Mouse (Mus musculus) forebrain, embryonic 11.5 days (tissue): ENCODE results near the gene Defb15. TPM values are rescaled to one million over a fixed set of nuclear protein-coding genes. Genes with fewer than 3 reads are reported as not detected.

Source experiments
- ATAC-seq: fragments of 200-750 bp; cut with Nextera tagmentation; replicated peaks from 2 replicates; pipeline ENCODE4 v1.8.0; 2017; ENCODE audit warnings: moderate TSS enrichment; ENCODE audit not compliant: low FRiP score
- DNase-seq: peaks from one replicate; pipeline ENCODE4 v3.0.0-alpha.2; 2017; ENCODE audit warnings: low spot score
- H3K27ac ChIP-seq: fragments of 300-500 bp; sonication (generic); 2 replicates; pipeline ENCODE4 v1.5.1; 2014; ENCODE audit warnings: low read depth, low read length
- H3K27me3 ChIP-seq: fragments of 300-500 bp; sonication (generic); 2 replicates; pipeline ENCODE4 v1.6.1; 2014; ENCODE audit warnings: mild to moderate bottlenecking, low read length, mixed read lengths; ENCODE audit not compliant: control insufficient read depth, insufficient read depth
- H3K36me3 ChIP-seq: fragments of 300-500 bp; sonication (generic); 2 replicates; pipeline ENCODE4 v1.6.1; 2014; ENCODE audit warnings: mild to moderate bottlenecking, low read length, moderate library complexity, mixed read lengths; ENCODE audit not compliant: control insufficient read depth, insufficient read depth
- H3K4me1 ChIP-seq: fragments of 300-500 bp; sonication (generic); replicated peaks from 2 replicates; pipeline ENCODE4 v1.6.1; 2014; ENCODE audit warnings: low read length, mixed read lengths; ENCODE audit not compliant: control insufficient read depth, insufficient read depth
- H3K4me2 ChIP-seq: fragments of 300-500 bp; sonication (generic); 2 replicates; pipeline ENCODE4 v1.6.1; 2014; ENCODE audit warnings: low read depth, mild to moderate bottlenecking, low read length, moderate library complexity, mixed read lengths; ENCODE audit not compliant: severe bottlenecking
- H3K4me3 ChIP-seq: fragments of 300-500 bp; sonication (generic); 2 replicates; pipeline ENCODE4 v1.5.1; 2014; ENCODE audit warnings: low read depth, low read length
- H3K9ac ChIP-seq: fragments of 300-500 bp; sonication (generic); 2 replicates; pipeline ENCODE4 v1.6.1; 2014; ENCODE audit warnings: low read length
- H3K9me3 ChIP-seq: fragments of 300-500 bp; sonication (generic); 2 replicates; pipeline ENCODE4 v1.6.1; 2016; ENCODE audit warnings: low read length, mixed read lengths; ENCODE audit not compliant: control insufficient read depth
- WGBS: fragments of 180-500 bp; shearing (Covaris S2); extraction: QIAGEN DNeasy Blood & Tissue Kit; methylation state at CpG from one replicate; pipeline ENCODE4 v1.1.7; 2014; 5-methylcytosine and 5-hydroxymethylcytosine counted together
- polyA plus RNA-seq: library from polyadenylated mRNA; unstranded; fragments of >200 nt; fragmentation: Nextera tagmentation; extraction: Ambion mirVana; gene quantifications from 2 replicates; pipeline ENCODE4 v1.2.1, GENCODE M21; 2014

The Defb15 gene
- not detected in 2 replicates for polyA plus RNA-seq

GRCm38 (mm10) chr8:21932610-21933009 lies at the start of gene Defb15:
Defb15 (minus strand) TSS chr8:21932710.
- Histone ChIP-seq H3K4me1 (no peaks in the 10 kb centered on the region), H3K9ac (no peak within 1 kb of the TSS), H3K4me3 (no peak within 1 kb of the TSS), H3K4me2 (no peak within 1 kb of the TSS), H3K27ac (no peak within 1 kb of the TSS), H3K36me3 (no peaks in the 10 kb centered on the region), H3K27me3 (no peaks in the 10 kb centered on the region), H3K9me3 (no peaks in the 10 kb centered on the region)
- ATAC-seq (no peak), DNase-seq (no peak)
- WGBS: 89% methylated on average over 6 of the region's 6 CpGs

GRCm38 (mm10) chr8:21981664-21982337 lies 49.3 kb upstream of the Defb15 start:
- Histone ChIP-seq H3K27me3 (no peaks in the 10 kb centered on the region), H3K4me2 (no peak overlapping the region), H3K4me1 (0 out of 2 replicates have a peak, but pooled peaks cover 2% of the 10 kb centered on the region), H3K9me3 (no peaks in the 10 kb centered on the region), H3K36me3 (no peaks in the 10 kb centered on the region), H3K27ac (no peak overlapping the region), H3K4me3 (no peak overlapping the region), H3K9ac (no peak overlapping the region)
- WGBS: 67% methylated on average over 8 of the region's 8 CpGs
- ATAC-seq: no peak
- no peak for DNase-seq

GRCm38 (mm10) chr8:21978193-21978592 lies 45.7 kb upstream of the Defb15 start:
- ATAC-seq: no peak
- H3K27me3 ChIP-seq: no peaks in the 10 kb centered on the region
- no peak overlapping the region for H3K4me3 ChIP-seq
- H3K36me3 ChIP-seq: no peaks in the 10 kb centered on the region
- H3K4me1 ChIP-seq: 0 out of 2 replicates have a peak, but pooled peaks cover 2% of the 10 kb centered on the region
- no peak for DNase-seq
- no peak overlapping the region for H3K4me2 ChIP-seq
- no peak overlapping the region for H3K9ac ChIP-seq
- no peak overlapping the region for H3K27ac ChIP-seq
- no peaks in the 10 kb centered on the region for H3K9me3 ChIP-seq
- WGBS: 65% methylated on average over 4 of the region's 4 CpGs

GRCm38 (mm10) chr8:21969475-21969874 lies 37.0 kb upstream of the Defb15 start, which contains the start of gene Ccdc70:
Ccdc70 (plus strand) TSS chr8:21969775.
- H3K36me3 ChIP-seq: no peaks in the 10 kb centered on the region
- H3K4me1 ChIP-seq: no peaks in the 10 kb centered on the region
- no peak within 1 kb of the TSS for H3K9ac ChIP-seq
- H3K27ac ChIP-seq: no peak within 1 kb of the TSS
- H3K9me3 ChIP-seq: no peaks in the 10 kb centered on the region
- DNase-seq (no peak), ATAC-seq (no peak)
- no peak within 1 kb of the TSS for H3K4me3 ChIP-seq
- H3K4me2 ChIP-seq: no peak within 1 kb of the TSS
- WGBS: 88% methylated on average over 3 of the region's 3 CpGs
- H3K27me3 ChIP-seq: no peaks in the 10 kb centered on the region

DNA sequence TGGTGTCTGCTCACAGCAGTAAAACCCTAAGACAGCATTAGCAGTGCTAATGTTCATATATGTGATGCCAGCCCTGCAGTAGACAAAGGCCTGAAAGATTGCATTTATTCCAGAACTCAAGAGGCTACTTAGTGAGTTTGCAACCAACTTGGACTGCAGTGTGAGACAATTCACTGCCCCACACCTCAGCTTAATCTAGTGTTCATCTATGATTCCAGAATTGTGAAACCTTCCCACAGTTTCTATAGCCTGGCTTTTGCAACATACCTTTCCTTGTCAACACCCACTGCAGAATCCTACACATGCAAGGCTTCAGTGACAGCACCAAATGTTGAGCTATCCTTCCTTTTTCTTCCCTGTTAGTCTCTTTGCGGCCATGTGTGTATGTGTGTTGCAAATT lies 34.1 kb upstream of the Defb15 start:
- H3K27me3 ChIP-seq: no peaks in the 10 kb centered on the region
- ATAC-seq: no peak
- no peak overlapping the region for H3K4me2 ChIP-seq
- WGBS: 81% methylated on average over 1 of the region's 1 CpGs
- no peak overlapping the region for H3K9ac ChIP-seq
- H3K36me3 ChIP-seq: no peaks in the 10 kb centered on the region
- DNase-seq: no peak
- no peaks in the 10 kb centered on the region for H3K9me3 ChIP-seq
- no peaks in the 10 kb centered on the region for H3K4me1 ChIP-seq
- H3K27ac ChIP-seq: no peak overlapping the region
- H3K4me3 ChIP-seq: no peak overlapping the region

- H3K27me3 ChIP-seq: no peaks in the 10 kb centered on the region
- ATAC-seq (no peak), DNase-seq (no peak)
- H3K9ac ChIP-seq: no peak within 1 kb of the TSS
- H3K27ac ChIP-seq: no peak within 1 kb of the TSS
- no peaks in the 10 kb centered on the region for H3K36me3 ChIP-seq
- 88% methylated on average over 2 of the region's 2 CpGs for WGBS
- no peaks in the 10 kb centered on the region for H3K9me3 ChIP-seq
- H3K4me2 ChIP-seq: no peak within 1 kb of the TSS
- no peaks in the 10 kb centered on the region for H3K4me1 ChIP-seq
- H3K4me3 ChIP-seq: no peak within 1 kb of the TSS
Measured at GRCm38 (mm10) chr8:21958414-21958813, 25.9 kb upstream of the Defb15 start, which contains the start of gene Fam90a1a. Fam90a1a (plus strand) TSS chr8:21958714.

DNA sequence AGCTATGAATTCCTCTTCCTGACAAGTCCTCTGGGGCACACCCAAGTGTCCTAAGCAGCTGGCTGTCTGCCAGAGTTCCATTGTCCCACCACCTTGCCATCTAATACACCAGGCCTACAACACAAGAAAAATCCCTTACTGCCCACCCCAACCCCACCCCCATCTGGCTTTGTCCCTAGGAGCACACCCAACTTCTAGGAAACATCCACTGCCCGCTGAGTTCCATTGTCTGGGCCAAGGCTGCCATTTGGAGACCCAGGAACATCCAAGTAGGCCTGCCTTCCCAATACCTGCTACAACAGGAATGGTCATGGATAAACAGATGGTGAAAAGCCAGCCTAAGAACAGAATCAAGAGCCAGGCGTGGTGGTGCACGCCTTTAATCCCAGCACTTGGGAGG lies 23.8 kb upstream of the Defb15 start:
- DNase-seq (no peak), ATAC-seq (no peak)
- Histone ChIP-seq H3K36me3 (no peaks in the 10 kb centered on the region), H3K27ac (no peak overlapping the region), H3K4me2 (no peak overlapping the region), H3K4me1 (no peaks in the 10 kb centered on the region), H3K9ac (no peak overlapping the region), H3K27me3 (no peaks in the 10 kb centered on the region), H3K4me3 (no peak overlapping the region), H3K9me3 (no peaks in the 10 kb centered on the region)
- 80% methylated on average over 3 of the region's 3 CpGs for WGBS

GRCm38 (mm10) chr8:21955321-21955720 lies 22.8 kb upstream of the Defb15 start:
- H3K9ac ChIP-seq: no peak overlapping the region
- H3K27ac ChIP-seq: no peak overlapping the region
- no peaks in the 10 kb centered on the region for H3K27me3 ChIP-seq
- H3K9me3 ChIP-seq: no peaks in the 10 kb centered on the region
- no peak overlapping the region for H3K4me3 ChIP-seq
- H3K4me1 ChIP-seq: no peaks in the 10 kb centered on the region
- ATAC-seq (peak; percentile 30; the same call in 1 of the 2 replicates), DNase-seq (peak; percentile 71)
- H3K4me2 ChIP-seq: no peak overlapping the region
- 8% methylated on average over 9 of the region's 9 CpGs for WGBS
- no peaks in the 10 kb centered on the region for H3K36me3 ChIP-seq
